Mouse (Mus musculus) midbrain, embryonic 13.5 days (tissue): ENCODE measurements at regions not wholly inside any gene's neighbourhood (a gene's known extent, or its start where the extent isn't known, plus 50 kb on each side); places are given as distances from the start of the nearest gene placed in this dataset.

Source experiments
- ATAC-seq: fragments of 200-750 bp; cut with Nextera tagmentation; 2 replicates; pipeline ENCODE4 v1.8.0; 2017; ENCODE audit warnings: mild to moderate bottlenecking, moderate TSS enrichment, moderate library complexity
- H3K27ac ChIP-seq: fragments of 300-500 bp; sonication (generic); 2 replicates; pipeline ENCODE4 v1.5.1; 2015; ENCODE audit warnings: inconsistent platforms, mild to moderate bottlenecking, moderate library complexity
- H3K27me3 ChIP-seq: fragments of 300-500 bp; sonication (generic); 2 replicates; pipeline ENCODE4 v1.6.1; 2015; ENCODE audit warnings: mild to moderate bottlenecking, inconsistent platforms
- H3K36me3 ChIP-seq: fragments of 300-500 bp; sonication (generic); 2 replicates; pipeline ENCODE4 v1.6.1; 2015; ENCODE audit warnings: mild to moderate bottlenecking, inconsistent platforms
- H3K4me1 ChIP-seq: fragments of 300-500 bp; sonication (generic); replicated peaks from 2 replicates; pipeline ENCODE4 v1.6.1; 2015; ENCODE audit warnings: inconsistent platforms
- H3K4me2 ChIP-seq: fragments of 300-500 bp; sonication (generic); replicated peaks from 2 replicates; pipeline ENCODE4 v1.6.1; 2015; ENCODE audit warnings: moderate library complexity, mild to moderate bottlenecking, inconsistent platforms
- H3K4me3 ChIP-seq: fragments of 300-500 bp; sonication (generic); replicated peaks from 2 replicates; pipeline ENCODE4 v1.5.1; 2015; ENCODE audit warnings: mild to moderate bottlenecking, inconsistent platforms
- H3K9ac ChIP-seq: fragments of 300-500 bp; sonication (generic); replicated peaks from 2 replicates; pipeline ENCODE4 v1.6.1; 2015; ENCODE audit warnings: mild to moderate bottlenecking, inconsistent platforms
- H3K9me3 ChIP-seq: fragments of 300-500 bp; sonication (generic); 2 replicates; pipeline ENCODE4 v1.6.1; 2016; ENCODE audit warnings: mild to moderate bottlenecking, inconsistent platforms
- WGBS: fragments of 180-500 bp; shearing (Covaris S2); methylation state at CpG from one replicate; pipeline ENCODE4 v1.1.7; 2015; 5-methylcytosine and 5-hydroxymethylcytosine counted together

DNA sequence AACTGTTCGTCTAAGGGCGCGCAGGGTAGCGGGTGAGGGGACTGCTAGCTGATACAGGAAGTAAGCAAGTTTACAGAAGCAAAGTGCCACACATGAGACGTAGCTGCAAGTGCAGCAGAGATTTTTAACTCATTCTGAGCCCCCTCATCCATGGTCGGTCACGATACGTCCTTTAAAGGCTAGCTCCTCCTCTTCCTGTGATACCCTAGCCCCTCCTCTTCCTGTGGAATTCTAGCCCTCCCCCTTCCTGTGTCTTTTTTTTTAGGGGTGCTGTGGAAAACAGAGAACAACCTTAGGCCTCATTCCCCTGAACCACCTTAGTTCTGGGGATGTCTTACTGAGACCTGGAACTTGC, 218.0 kb upstream of the Hs6st1 start:
- no peak for ATAC-seq
- no peak overlapping the region for H3K4me3 ChIP-seq
- H3K4me1 ChIP-seq: no peaks in the 10 kb centered on the region
- no peak overlapping the region for H3K27ac ChIP-seq
- H3K4me2 ChIP-seq: no peak overlapping the region
- H3K9me3 ChIP-seq: no peaks in the 10 kb centered on the region
- no peaks in the 10 kb centered on the region for H3K36me3 ChIP-seq
- H3K27me3 ChIP-seq: no peaks in the 10 kb centered on the region
- WGBS: 86% methylated on average over 8 of the region's 8 CpGs
- no peak overlapping the region for H3K9ac ChIP-seq

DNA sequence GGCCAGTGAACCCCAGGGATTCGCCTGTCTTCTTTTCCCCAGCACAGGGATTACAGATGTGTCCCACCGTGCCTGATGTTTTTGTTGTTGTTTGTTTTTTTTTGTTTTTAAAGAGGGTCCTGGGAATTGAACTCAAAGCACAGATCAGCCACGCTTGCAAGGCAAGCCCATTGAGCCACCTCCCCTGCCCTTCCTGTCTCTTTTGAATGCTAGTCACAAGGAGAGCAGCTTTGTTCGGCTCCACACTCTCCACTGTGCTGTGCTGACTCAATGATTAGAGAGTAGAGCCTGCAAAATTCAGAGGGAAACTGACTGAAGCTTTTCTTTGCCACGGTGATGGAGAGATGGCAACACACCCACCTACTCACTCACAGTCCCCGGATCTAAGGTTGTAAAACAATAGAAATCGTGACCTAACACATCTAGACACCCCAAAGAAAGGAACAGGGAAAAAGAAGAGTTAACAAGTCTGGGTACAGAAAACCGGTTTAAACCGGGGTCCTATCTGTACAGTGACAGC, 217.6 kb upstream of the Hs6st1 start:
- Histone ChIP-seq H3K4me3 (no peak overlapping the region), H3K27ac (no peak overlapping the region), H3K27me3 (no peaks in the 10 kb centered on the region), H3K4me2 (no peak overlapping the region), H3K36me3 (no peaks in the 10 kb centered on the region), H3K9me3 (no peaks in the 10 kb centered on the region), H3K4me1 (no peaks in the 10 kb centered on the region), H3K9ac (no peak overlapping the region)
- ATAC-seq: no peak
- WGBS: 62% methylated on average over 9 of the region's 9 CpGs

GRCm38 (mm10) chr1:35851681-35852409, 216.4 kb upstream of the Hs6st1 start:
- 96% methylated on average over 4 of the region's 4 CpGs for WGBS
- Histone ChIP-seq H3K4me3 (no peak overlapping the region), H3K27me3 (no peaks in the 10 kb centered on the region), H3K9ac (no peak overlapping the region), H3K9me3 (no peaks in the 10 kb centered on the region), H3K27ac (no peak overlapping the region), H3K4me2 (no peak overlapping the region), H3K36me3 (no peaks in the 10 kb centered on the region), H3K4me1 (no peaks in the 10 kb centered on the region)
- no peak for ATAC-seq

DNA sequence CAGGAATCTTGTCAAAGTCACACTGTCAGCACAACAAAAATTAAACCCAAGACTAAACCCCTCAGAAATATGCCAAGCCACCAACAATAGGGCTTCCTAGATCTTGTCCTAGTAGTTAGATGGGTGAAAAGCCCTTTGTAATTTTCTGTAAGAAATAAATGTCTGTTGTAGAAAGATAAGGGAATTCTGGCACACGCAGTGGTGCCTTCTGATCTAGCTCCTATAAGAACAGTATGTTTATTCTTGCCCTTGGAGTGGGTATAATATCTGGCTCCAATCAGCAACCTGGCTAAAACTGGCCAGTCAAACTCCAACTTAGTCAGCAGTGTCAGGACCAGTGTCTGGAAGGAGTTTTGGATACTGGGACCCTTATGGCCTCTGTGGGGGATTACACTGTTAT, 215.2 kb upstream of the Hs6st1 start:
- Histone ChIP-seq H3K4me3 (no peak overlapping the region), H3K4me2 (no peak overlapping the region), H3K27ac (no peak overlapping the region), H3K9ac (no peak overlapping the region), H3K36me3 (no peaks in the 10 kb centered on the region), H3K4me1 (no peaks in the 10 kb centered on the region), H3K9me3 (no peaks in the 10 kb centered on the region), H3K27me3 (no peaks in the 10 kb centered on the region)
- 94% methylated on average over 1 of the region's 1 CpGs for WGBS
- ATAC-seq: no peak

- no peak overlapping the region for H3K9ac ChIP-seq
- H3K27me3 ChIP-seq: no peaks in the 10 kb centered on the region
- no peak for ATAC-seq
- H3K4me3 ChIP-seq: no peak overlapping the region
- H3K4me2 ChIP-seq: no peak overlapping the region
- WGBS: 95% methylated on average over 4 of the region's 4 CpGs
- no peaks in the 10 kb centered on the region for H3K9me3 ChIP-seq
- H3K36me3 ChIP-seq: no peaks in the 10 kb centered on the region
- no peaks in the 10 kb centered on the region for H3K4me1 ChIP-seq
- H3K27ac ChIP-seq: no peak overlapping the region
Measured at GRCm38 (mm10) chr1:35855650-35856049, 212.6 kb upstream of the Hs6st1 start.

DNA sequence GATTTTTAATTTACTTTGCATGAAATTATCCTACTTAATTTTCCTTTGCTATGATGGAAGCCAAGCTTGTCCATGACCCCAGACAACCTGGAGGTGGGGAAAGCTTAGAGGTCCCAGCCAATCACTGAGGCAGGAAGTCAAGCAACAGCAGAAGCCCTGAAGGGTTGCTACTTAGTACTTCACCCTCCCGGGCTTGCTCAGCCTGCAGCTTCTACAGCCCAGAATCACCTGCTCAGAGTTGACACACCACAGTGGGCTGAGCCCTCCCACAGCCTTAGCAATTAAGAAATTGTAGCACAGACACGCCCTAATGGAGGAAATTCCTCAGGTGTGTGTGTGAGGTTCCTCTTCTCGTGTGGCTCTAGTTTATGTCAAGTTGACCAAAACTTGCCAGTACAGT, 209.9 kb upstream of the Hs6st1 start:
- H3K9me3 ChIP-seq: no peaks in the 10 kb centered on the region
- H3K4me3 ChIP-seq: no peak overlapping the region
- ATAC-seq: no peak
- H3K36me3 ChIP-seq: no peaks in the 10 kb centered on the region
- no peaks in the 10 kb centered on the region for H3K27me3 ChIP-seq
- H3K4me2 ChIP-seq: no peak overlapping the region
- no peaks in the 10 kb centered on the region for H3K4me1 ChIP-seq
- WGBS: 83% methylated on average over 3 of the region's 3 CpGs
- no peak overlapping the region for H3K9ac ChIP-seq
- H3K27ac ChIP-seq: no peak overlapping the region

GRCm38 (mm10) chr1:35860779-35861178, 207.4 kb upstream of the Hs6st1 start:
- ATAC-seq: no peak
- no peaks in the 10 kb centered on the region for H3K27me3 ChIP-seq
- no peaks in the 10 kb centered on the region for H3K4me1 ChIP-seq
- no peak overlapping the region for H3K4me3 ChIP-seq
- H3K4me2 ChIP-seq: no peak overlapping the region
- H3K36me3 ChIP-seq: no peaks in the 10 kb centered on the region
- WGBS: 93% methylated on average over 5 of the region's 5 CpGs
- H3K27ac ChIP-seq: no peak overlapping the region
- H3K9me3 ChIP-seq: no peaks in the 10 kb centered on the region
- no peak overlapping the region for H3K9ac ChIP-seq

GRCm38 (mm10) chr1:35862196-35862595, 206.0 kb upstream of the Hs6st1 start:
- WGBS: 93% methylated on average over 5 of the region's 5 CpGs
- Histone ChIP-seq H3K9ac (no peak overlapping the region), H3K4me2 (no peak overlapping the region), H3K27me3 (no peaks in the 10 kb centered on the region), H3K4me1 (no peaks in the 10 kb centered on the region), H3K36me3 (no peaks in the 10 kb centered on the region), H3K27ac (no peak overlapping the region), H3K4me3 (no peak overlapping the region), H3K9me3 (no peaks in the 10 kb centered on the region)
- no peak for ATAC-seq

GRCm38 (mm10) chr1:35862661-35863060, 205.5 kb upstream of the Hs6st1 start:
- no peaks in the 10 kb centered on the region for H3K27me3 ChIP-seq
- H3K9ac ChIP-seq: no peak overlapping the region
- H3K4me2 ChIP-seq: no peak overlapping the region
- no peak overlapping the region for H3K27ac ChIP-seq
- H3K36me3 ChIP-seq: no peaks in the 10 kb centered on the region
- H3K4me3 ChIP-seq: no peak overlapping the region
- no peak for ATAC-seq
- no peaks in the 10 kb centered on the region for H3K9me3 ChIP-seq
- WGBS: 75% methylated on average over 2 of the region's 2 CpGs
- no peaks in the 10 kb centered on the region for H3K4me1 ChIP-seq

GRCm38 (mm10) chr1:35864246-35864645, 204.0 kb upstream of the Hs6st1 start:
- Histone ChIP-seq H3K4me2 (no peak overlapping the region), H3K36me3 (no peaks in the 10 kb centered on the region), H3K9ac (no peak overlapping the region), H3K27ac (no peak overlapping the region), H3K27me3 (no peaks in the 10 kb centered on the region), H3K4me3 (no peak overlapping the region), H3K9me3 (no peaks in the 10 kb centered on the region), H3K4me1 (peaks cover 1% of the 10 kb centered on the region)
- no peak for ATAC-seq
- 91% methylated on average over 9 of the region's 9 CpGs for WGBS

DNA sequence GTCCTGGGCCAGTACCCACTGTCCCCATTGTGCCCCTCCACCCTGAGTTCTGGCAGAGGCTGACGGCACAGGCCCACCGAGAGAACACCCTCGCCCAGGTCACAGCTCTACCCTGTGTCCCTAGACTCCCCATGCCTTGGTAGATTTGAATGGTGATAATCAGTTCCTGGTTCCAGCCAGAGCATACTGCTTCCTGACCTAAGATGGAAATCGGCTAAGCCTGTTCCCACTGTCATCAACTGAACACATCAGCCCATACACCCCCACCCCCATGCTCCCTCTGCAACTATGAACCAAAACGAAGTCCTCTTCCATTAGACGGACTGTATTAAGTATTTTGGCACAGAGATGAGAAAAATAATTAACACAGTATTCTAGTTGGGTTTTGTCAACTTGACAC, 202.9 kb upstream of the Hs6st1 start:
- ATAC-seq: no peak
- no peak overlapping the region for H3K4me3 ChIP-seq
- WGBS: 91% methylated on average over 6 of the region's 6 CpGs
- no peaks in the 10 kb centered on the region for H3K9me3 ChIP-seq
- H3K27ac ChIP-seq: no peak overlapping the region
- H3K36me3 ChIP-seq: no peaks in the 10 kb centered on the region
- H3K4me2 ChIP-seq: no peak overlapping the region
- H3K9ac ChIP-seq: no peak overlapping the region
- no peaks in the 10 kb centered on the region for H3K27me3 ChIP-seq
- H3K4me1 ChIP-seq: peaks cover 11% of the 10 kb centered on the region

- 85% methylated on average over 12 of the region's 12 CpGs for WGBS
- Histone ChIP-seq H3K4me2 (no peak overlapping the region), H3K9ac (no peak overlapping the region), H3K4me3 (no peak overlapping the region), H3K36me3 (no peaks in the 10 kb centered on the region), H3K9me3 (no peaks in the 10 kb centered on the region), H3K27ac (no peak overlapping the region), H3K4me1 (peaks cover 18% of the 10 kb centered on the region), H3K27me3 (no peaks in the 10 kb centered on the region)
- no peak for ATAC-seq
Measured at GRCm38 (mm10) chr1:35866643-35867042, 201.6 kb upstream of the Hs6st1 start.
